Mouse (Mus musculus) c-Kit-positive CD71-positive TER-119-negative erythroid progenitor cells, embryonic 14.5 days (primary cell): ENCODE measurements around the gene 4930518I15Rik.
"Not testable (repeated sequence)": the region's sequence is repeated elsewhere in the genome, so short reads cannot be mapped to it uniquely, and the experiment has no call there.

Experiments
- DNase-seq: peaks from one replicate; pipeline ENCODE4 v3.0.0-alpha.2; 2013; ENCODE audit warnings: low read depth

Gene 4930518I15Rik

DNA sequence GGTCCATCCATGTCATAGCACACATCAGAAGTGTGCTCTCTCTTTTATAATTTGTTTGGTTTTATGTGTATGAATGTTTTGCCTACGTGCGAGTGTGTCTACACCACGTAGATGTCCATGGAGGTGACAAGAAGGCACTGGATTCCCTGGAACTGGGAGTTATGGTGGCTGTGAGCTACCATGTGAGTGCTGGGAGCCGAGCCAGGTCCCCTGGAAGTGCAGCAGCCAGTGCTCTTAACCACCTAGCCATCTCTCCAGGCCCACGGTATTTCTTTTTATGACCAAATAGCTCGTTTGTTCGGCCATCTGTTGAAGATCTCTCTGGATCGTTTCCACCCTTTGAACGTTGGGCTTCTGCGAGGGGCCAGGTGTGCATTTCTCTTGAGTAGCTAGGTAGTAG is 14.4 kb downstream of the 4930518I15Rik start:
- no peak for DNase-seq

- no peak for DNase-seq
Observed at GRCm38 (mm10) chr2:156842711-156843110, 15.0 kb downstream of the 4930518I15Rik start.

DNA sequence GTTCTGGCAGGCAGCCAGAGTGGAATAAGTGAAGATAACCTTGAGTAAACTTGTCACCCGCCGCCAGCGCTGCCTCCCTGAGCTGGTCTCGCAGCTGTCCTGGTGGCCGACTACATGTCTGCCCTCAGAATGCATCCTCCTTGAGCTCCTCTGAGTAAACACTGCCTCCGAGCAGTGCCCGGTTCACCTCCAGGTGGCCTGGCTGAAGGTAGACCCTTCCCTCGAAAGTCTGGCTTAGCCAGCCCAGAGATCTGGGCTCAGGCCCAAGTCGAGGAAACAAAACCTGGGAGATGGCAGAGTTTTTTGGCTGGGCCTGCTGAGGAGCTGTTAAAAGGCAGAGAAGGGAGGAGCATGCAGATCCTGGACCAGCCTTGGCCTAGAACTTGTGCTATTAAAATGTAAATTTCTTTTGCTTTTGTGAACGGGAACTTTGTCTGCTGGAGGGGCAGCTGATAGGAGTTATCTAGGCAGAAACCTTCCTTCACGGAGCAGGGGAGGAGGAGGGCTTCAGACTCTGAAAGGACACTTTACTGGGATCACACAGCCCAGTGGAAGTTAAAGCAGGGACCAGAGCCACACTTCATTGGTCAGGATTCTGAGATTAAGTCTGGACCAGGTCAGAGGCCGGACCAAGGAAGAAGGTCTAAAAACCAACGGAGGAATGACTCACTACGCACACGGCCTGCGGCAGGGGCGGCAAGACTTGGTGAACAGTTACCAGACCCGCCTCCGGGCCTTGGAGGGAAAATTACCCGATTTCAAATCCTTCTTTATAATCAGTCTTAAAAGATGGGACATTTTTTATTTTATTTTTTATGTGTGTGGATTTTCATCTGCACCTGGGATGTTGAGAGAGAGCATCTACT is 15.7 kb downstream of the 4930518I15Rik start:
- DNase-seq = no peak

DNA sequence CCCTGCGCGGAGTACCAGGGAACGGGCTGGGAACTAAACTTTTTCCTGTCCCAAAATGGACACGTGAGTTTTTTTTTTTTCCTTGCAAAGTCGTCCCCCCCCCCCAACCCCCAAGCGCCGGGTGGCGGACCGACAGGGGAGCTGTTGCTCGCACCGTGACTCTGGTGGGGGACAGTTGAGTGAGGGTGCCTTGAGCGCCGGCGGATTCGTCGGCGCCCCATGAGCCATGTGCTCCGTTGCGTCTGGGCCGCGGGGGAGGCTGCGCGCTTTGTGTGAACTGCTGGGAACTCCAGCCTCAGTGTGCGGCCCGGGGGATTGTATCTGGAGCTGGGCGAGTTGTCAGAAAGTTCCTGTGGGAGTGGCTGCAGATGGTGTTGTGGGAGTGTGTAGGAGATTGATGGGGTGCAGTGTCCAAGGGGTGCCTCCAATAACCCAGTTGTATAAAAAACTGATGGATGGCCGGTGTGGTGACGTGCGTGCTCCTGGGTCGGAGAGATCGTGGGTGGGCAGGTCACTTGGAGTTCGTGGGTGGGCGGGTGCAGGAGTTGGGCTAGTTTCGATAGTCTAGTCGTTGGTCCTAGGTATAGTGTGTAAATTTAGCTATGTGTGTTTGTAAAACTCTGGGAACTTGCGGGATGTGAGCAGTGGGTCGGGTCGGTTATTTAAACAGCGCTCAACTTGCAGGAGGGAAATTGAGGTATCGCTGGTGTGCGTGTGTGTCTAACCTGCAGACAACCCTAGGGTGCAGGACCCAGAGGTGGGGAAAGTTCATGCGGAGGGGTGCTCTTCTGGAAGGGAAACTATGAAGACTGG is 16.5 kb downstream of the 4930518I15Rik start:
- DNase-seq = no peak

GRCm38 (mm10) chr2:156840301-156841027 is 17.3 kb downstream of the 4930518I15Rik start:
- no peak for DNase-seq

DNA sequence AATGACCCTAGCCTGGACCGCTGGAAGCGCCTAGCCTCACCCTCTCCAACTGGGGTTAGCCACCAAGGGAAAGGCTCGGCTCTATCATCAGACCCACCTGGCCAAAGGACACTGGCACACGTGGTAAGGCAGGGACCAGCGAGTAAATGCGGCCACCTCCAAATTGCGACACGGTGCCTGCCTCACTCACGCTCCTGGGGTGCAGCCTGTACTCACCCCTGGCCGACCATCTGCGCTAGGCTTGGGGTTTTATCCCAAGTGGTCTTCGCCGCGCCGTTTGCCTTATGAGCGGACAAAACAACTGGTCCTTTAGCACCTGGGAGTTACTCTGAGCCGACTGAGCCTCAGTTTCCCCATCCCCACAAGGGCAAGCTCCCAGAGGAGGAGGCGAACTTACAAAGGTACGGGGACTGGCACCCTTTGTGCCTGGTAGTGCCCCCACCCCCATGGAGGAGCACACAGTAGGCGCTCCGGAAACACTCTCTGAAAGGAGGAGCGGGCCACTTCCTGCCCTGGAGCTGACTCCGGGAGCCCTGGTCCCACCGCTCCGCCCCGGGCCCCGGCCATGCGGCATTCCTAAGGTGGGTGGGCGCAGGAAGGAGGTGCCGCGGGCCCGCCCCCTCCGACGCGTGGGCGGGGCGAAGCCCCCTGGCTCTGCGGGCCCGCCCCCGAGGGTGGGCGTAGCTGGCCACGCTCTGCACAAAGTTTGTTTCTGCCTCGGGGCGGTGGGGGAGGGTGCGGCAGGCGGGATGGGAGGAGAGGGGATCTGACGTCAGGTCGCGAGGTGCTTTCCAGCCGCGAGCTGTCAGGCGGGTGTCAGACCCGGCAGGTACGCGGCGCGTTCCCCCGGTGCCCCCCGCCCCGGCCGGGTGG is 18.2 kb downstream of the 4930518I15Rik start, which contains the start of gene Tgif2:
Tgif2 (plus strand) TSS at position 689 of the 873 bp plus-strand sequence.
- no peak for DNase-seq

- no peak for DNase-seq
Observed at GRCm38 (mm10) chr2:156838839-156839238, 18.9 kb downstream of the 4930518I15Rik start.

- DNase-seq = no peak
Observed at GRCm38 (mm10) chr2:156834336-156834735, 23.4 kb downstream of the 4930518I15Rik start.

DNA sequence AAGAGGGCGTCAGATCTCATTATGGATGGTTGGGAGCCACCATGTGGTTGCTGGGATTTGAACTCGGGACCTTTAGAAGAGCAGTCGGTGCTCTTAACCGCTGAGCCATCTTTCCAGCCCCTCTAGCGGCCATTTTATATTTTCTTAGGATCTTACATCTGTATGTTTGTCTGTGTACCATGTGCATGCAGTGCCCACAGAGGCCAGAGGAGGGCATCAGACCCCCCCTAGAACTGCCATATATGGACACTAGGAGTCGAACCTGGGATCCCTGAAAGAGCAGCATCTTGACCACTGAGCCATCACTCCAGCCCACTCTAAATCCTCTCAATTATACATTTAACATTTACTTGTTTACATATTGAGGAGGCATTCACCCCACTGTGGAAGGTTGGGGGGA is 32.6 kb downstream of the 4930518I15Rik start:
- DNase-seq = not testable (repeated sequence)

GRCm38 (mm10) chr2:156816116-156816515 is 41.6 kb downstream of the 4930518I15Rik start:
- no peak for DNase-seq

DNA sequence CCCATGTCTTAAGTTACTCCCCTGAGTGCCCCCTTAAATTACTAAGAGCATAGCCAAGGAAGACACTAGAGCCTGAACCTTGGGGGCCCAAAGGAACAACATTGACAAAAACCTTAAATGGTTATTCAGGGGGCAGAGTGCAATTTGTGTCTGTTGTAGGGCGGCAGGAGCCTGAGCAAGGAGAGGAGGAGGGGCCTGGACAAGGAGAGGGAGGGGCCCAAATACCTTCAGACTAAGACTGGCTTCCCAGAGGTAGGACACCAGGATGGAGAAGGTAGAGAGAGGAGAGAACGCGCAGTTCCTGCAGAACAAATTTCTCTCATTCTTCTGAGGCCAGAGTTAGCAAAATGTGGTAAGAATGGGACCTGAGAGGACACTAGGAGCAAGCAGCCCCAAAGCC is 42.3 kb downstream of the 4930518I15Rik start:
- DNase-seq = no peak

DNA sequence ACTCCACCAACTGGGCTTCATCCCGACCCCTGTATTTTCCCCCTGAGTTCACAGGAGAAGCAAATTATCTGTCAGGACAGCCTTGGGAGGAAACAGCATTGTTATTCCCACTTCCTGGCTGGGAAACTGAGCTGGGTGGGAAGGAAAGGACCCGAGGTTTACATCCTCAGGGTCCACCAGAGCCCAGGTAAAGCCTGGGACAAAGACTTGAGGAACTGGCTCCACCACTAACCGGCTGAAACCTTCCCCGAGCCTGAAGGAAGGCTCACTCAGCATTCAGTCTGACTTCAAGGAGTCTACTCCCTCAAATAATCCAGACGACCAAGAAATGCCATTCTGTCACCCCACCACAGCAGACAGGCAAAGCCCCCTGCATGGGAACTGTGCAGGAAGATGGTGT is 42.9 kb downstream of the 4930518I15Rik start:
- DNase-seq = no peak

GRCm38 (mm10) chr2:156814344-156814801 is 43.4 kb downstream of the 4930518I15Rik start:
- no peak for DNase-seq

DNA sequence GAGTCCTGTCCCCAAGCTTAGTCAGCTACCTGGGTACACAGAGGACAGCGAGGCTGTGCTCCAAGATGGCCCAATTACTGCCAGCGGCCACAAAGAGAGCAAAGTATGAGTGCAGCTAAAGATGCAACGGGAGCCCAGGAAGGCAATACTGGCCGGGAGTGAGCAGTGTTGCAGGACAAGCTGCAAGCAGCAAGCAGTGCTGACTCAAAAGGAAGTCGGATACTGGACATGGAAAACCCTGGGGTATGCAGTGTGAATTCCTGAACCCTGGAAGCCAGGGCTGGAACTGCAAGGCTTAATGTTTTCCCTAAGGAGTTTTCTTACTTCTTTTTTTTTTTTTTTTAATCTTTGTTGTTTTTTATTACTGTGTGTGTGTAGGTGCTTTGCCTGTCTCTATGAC is 46.2 kb downstream of the 4930518I15Rik start:
- DNase-seq = no peak

- DNase-seq = no peak
Observed at GRCm38 (mm10) chr2:156810716-156811115, 47.0 kb downstream of the 4930518I15Rik start.

DNA sequence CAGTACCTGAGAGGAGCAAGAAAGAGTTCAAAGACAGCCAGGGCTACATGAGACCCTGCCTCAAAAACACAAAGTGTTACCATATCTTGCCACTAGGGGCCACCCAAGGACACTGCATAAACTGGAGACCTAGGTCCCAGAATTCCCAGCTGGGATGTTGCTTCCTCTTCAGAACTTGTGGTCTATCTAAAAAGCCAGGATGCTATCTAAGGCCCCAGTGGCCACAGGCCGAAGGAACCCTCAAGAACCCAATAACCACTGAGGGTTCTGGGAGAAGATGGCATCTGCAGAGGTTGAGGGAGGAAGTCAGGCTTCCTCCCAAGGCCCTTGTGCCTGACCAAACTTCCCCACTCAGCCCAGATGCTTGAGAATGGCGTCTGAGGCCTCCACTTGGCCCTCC is 48.2 kb downstream of the 4930518I15Rik start:
- no peak for DNase-seq

DNA sequence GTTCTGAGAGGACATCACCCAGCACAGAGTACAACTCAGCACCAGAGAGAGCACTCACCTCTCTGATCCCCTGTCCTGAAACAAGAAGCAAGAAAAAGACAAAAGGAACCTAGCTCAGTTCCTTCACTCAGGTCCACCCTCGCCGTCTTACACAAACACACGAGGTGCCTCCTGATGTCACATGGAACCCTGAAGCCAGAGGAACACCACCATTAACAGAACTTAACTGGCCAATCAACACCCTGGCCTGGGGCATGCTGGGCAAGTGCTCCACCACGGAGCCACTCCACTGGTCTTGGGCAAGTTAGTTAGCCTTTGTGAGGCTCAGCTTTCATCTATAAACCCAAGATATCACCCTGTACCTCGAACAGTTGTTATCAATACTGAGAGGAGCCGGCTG is 50.9 kb downstream of the 4930518I15Rik start:
- DNase-seq = no peak
